Mouse (Mus musculus) midbrain, embryonic 12.5 days (tissue): ENCODE results near the gene Gm11639. TPM values are rescaled to one million over a fixed set of nuclear protein-coding genes. Genes with fewer than 3 reads are reported as not detected.
"Not testable (repeated sequence)": the region's sequence is repeated elsewhere in the genome, so short reads cannot be mapped to it uniquely, and the experiment has no call there.

Experiments used
- ATAC-seq: fragments of 200-750 bp; cut with Nextera tagmentation; 2 replicates; pipeline ENCODE4 v1.8.0; 2017; ENCODE audit warnings: low read depth, moderate TSS enrichment, moderate library complexity; ENCODE audit not compliant: low FRiP score
- H3K27ac ChIP-seq: fragments of 300-500 bp; sonication (generic); replicated peaks from 2 replicates; pipeline ENCODE4 v1.5.1; 2016; ENCODE audit warnings: mild to moderate bottlenecking
- H3K27me3 ChIP-seq: fragments of 300-500 bp; sonication (generic); 2 replicates; pipeline ENCODE4 v1.6.1; 2016; ENCODE audit warnings: mild to moderate bottlenecking
- H3K36me3 ChIP-seq: fragments of 300-500 bp; sonication (generic); 2 replicates; pipeline ENCODE4 v1.6.1; 2016
- H3K4me1 ChIP-seq: fragments of 300-500 bp; sonication (generic); 2 replicates; pipeline ENCODE4 v1.6.1; 2016
- H3K4me2 ChIP-seq: fragments of 300-500 bp; sonication (generic); replicated peaks from 2 replicates; pipeline ENCODE4 v1.6.1; 2016; ENCODE audit warnings: mild to moderate bottlenecking, moderate library complexity
- H3K4me3 ChIP-seq: fragments of 300-500 bp; sonication (generic); 2 replicates; pipeline ENCODE4 v1.5.1; 2016; ENCODE audit warnings: mild to moderate bottlenecking
- H3K9ac ChIP-seq: fragments of 300-500 bp; sonication (generic); replicated peaks from 2 replicates; pipeline ENCODE4 v1.6.1; 2016; ENCODE audit warnings: mild to moderate bottlenecking, moderate library complexity
- H3K9me3 ChIP-seq: fragments of 300-500 bp; sonication (generic); 2 replicates; pipeline ENCODE4 v1.6.1; 2016; ENCODE audit warnings: mild to moderate bottlenecking
- WGBS: fragments of 180-500 bp; shearing (Covaris S2); methylation state at CpG from one replicate; pipeline ENCODE4 v1.1.7; 2016; 5-methylcytosine and 5-hydroxymethylcytosine counted together
- polyA plus RNA-seq: library from polyadenylated mRNA; unstranded; fragments of >200 nt; fragmentation: Nextera tagmentation; extraction: Ambion mirVana; gene quantifications from 2 replicates; pipeline ENCODE4 v1.2.1, GENCODE M21; 2016

Gm11639 gene
- polyA plus RNA-seq, 1 experiment from 2014 or later: not detected

DNA sequence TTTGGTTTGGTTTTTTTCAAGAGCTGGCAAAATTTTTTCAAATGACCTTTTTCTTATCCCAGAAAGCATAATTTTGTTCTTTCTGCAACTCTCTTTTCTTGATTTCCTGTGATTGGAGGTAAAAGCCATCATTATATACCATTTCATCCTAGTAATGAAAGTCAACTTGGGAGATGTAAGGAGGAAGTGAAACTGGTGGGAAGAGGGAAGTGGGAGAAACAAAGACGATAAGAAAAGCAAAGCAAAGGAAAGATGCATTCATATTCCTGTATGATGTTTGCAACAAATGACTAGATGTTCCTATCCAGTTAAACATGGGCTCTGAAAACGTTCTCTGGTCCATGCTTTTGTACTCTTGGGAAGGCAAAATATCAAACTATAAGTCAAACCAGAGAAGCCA lies 323.7 kb downstream of the Gm11639 start:
- no peak for ATAC-seq
- Histone ChIP-seq H3K27me3 (no peaks in the 10 kb centered on the region), H3K4me2 (no peak overlapping the region), H3K36me3 (no peaks in the 10 kb centered on the region), H3K4me1 (no peaks in the 10 kb centered on the region), H3K9ac (no peak overlapping the region), H3K27ac (no peak overlapping the region), H3K4me3 (no peak overlapping the region), H3K9me3 (no peaks in the 10 kb centered on the region)
- 70% methylated on average over 2 of the region's 2 CpGs for WGBS

DNA sequence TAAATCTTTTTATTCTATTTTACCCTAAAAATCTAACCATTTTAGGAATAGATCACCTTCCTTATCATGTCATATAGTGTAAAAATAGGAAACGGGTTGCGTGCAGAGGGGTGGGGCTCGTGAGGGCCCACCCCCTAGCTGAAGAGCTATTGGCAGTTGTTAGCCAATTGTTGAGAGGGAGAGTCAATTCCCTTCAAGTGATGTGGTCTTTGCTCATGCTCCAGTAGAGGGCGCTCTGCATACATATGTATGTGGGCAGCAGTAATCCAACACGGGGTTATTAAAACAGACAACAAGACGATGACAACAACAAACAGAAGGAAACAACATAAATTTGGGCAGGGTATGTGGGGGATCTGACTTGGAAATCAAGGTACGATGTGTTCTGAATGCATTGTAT lies 335.6 kb downstream of the Gm11639 start:
- no peak overlapping the region for H3K27ac ChIP-seq
- no peaks in the 10 kb centered on the region for H3K9me3 ChIP-seq
- no peak overlapping the region for H3K4me3 ChIP-seq
- H3K4me2 ChIP-seq: no peak overlapping the region
- no peaks in the 10 kb centered on the region for H3K27me3 ChIP-seq
- no peak for ATAC-seq
- no peak overlapping the region for H3K9ac ChIP-seq
- 76% methylated on average over 7 of the region's 7 CpGs for WGBS
- H3K36me3 ChIP-seq: no peaks in the 10 kb centered on the region
- H3K4me1 ChIP-seq: no peaks in the 10 kb centered on the region

DNA sequence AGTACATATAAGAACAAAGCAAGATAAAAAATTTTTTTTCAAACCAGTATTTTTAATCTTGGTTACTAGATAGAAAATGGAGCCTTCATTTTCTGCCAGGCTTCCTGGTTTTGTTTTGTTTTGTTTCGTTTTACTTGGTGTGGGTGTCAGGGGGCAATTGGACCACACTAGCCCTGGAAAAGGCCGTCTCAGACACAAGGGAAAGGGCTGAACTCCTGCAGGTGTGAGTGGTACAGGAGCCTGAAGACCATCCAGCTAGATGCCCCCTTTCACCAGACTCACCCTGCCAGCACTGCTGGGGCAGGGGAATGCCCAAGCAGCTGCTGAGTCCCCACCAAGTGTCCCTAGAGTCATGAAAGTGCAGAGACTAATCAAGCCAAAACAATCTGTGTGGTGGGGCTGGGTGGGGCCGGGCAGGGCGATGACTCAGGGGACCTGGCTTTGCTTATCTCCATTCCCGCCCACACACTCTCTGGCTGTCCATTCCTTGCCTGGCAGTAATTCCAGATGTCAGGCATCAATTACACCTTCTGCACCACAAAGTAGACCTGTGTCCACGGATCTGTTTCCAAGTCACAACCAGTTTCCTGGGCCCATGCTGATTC lies 343.3 kb downstream of the Gm11639 start:
- WGBS: 71% methylated on average over 6 of the region's 6 CpGs
- no peak for ATAC-seq
- no peak overlapping the region for H3K9ac ChIP-seq
- no peak overlapping the region for H3K4me3 ChIP-seq
- H3K4me1 ChIP-seq: no peaks in the 10 kb centered on the region
- H3K4me2 ChIP-seq: no peak overlapping the region
- H3K27ac ChIP-seq: no peak overlapping the region
- no peaks in the 10 kb centered on the region for H3K9me3 ChIP-seq
- no peaks in the 10 kb centered on the region for H3K36me3 ChIP-seq
- no peaks in the 10 kb centered on the region for H3K27me3 ChIP-seq

GRCm38 (mm10) chr11:105029525-105029924 lies 344.0 kb downstream of the Gm11639 start:
- H3K27ac ChIP-seq: no peak overlapping the region
- WGBS: 87% methylated on average over 8 of the region's 8 CpGs
- H3K9me3 ChIP-seq: no peaks in the 10 kb centered on the region
- ATAC-seq: no peak
- no peak overlapping the region for H3K4me2 ChIP-seq
- no peak overlapping the region for H3K4me3 ChIP-seq
- no peaks in the 10 kb centered on the region for H3K36me3 ChIP-seq
- H3K9ac ChIP-seq: no peak overlapping the region
- no peaks in the 10 kb centered on the region for H3K4me1 ChIP-seq
- H3K27me3 ChIP-seq: no peaks in the 10 kb centered on the region

DNA sequence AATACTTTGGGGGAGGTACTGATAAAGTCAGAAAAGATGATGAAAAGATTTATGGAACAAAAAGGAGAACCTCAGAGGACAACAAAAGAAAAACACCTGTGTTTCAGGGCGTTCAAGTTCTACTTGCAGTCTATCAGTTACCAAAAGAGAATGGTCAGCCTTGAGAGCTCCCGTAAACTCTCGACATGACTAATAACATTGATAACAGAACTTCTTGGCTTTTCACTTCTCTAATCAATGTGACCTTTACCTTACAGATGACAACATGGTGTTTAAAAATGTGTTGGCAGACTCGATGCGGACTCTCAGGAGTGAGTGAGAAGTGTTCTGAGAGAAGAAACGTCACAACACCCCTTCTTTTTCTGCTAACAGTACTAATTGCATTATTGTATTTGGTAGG lies 344.7 kb downstream of the Gm11639 start:
- Histone ChIP-seq H3K27me3 (no peaks in the 10 kb centered on the region), H3K9me3 (no peaks in the 10 kb centered on the region), H3K9ac (no peak overlapping the region), H3K4me2 (no peak overlapping the region), H3K4me3 (no peak overlapping the region), H3K27ac (no peak overlapping the region), H3K4me1 (no peaks in the 10 kb centered on the region), H3K36me3 (no peaks in the 10 kb centered on the region)
- WGBS: 91% methylated on average over 6 of the region's 6 CpGs
- ATAC-seq: no peak

GRCm38 (mm10) chr11:105031103-105031502 lies 345.6 kb downstream of the Gm11639 start:
- Histone ChIP-seq H3K27ac (no peak overlapping the region), H3K4me1 (no peaks in the 10 kb centered on the region), H3K27me3 (no peaks in the 10 kb centered on the region), H3K9ac (no peak overlapping the region), H3K4me3 (no peak overlapping the region), H3K4me2 (no peak overlapping the region), H3K9me3 (no peaks in the 10 kb centered on the region), H3K36me3 (no peaks in the 10 kb centered on the region)
- WGBS: 56% methylated on average over 2 of the region's 2 CpGs
- ATAC-seq: no peak

DNA sequence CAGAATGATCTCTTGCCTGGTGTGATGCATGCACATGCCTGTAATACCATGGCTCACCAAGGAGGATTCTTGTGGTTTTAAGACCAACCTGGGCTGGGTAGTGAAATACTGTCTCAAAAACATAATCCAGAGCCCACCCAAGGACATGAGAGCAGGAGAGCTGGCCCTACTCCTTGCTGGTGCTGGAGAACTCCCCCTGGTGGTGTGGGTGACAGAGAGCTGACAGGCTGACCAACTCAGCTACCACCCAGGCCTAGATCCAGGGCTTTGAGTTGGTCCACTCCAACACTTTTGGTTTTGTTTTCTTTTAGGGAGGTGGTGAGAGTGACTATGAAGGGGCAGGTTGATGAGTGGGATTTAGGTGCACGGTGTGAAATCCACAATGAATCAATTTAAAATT lies 349.6 kb downstream of the Gm11639 start:
- no peak overlapping the region for H3K4me2 ChIP-seq
- 92% methylated on average over 1 of the region's 1 CpGs for WGBS
- H3K27me3 ChIP-seq: no peaks in the 10 kb centered on the region

DNA sequence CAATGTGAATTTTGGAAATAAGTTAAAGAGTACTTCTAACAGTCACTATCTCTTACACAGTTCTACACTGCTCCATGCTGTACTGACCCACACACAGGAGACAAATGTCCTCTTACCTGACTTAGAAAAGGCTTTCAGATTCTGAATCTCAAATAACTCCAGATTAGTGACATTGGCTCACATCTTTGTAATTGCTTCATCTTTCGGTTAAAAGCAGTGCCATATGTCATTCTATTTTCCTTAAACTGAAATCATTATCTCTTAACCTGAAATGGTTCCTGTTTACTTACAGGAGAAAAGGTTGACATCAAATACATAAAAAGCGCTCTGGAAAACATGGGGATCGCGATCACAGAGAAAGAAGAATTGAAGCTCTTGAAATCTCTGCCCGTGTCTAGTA lies 377.8 kb downstream of the Gm11639 start, which contains the start of gene Efcab3:
Efcab3 (plus strand) TSS at position 301 of the 400 bp plus-strand sequence.
- H3K27me3 ChIP-seq: no peaks in the 10 kb centered on the region
- no peak within 1 kb of the TSS for H3K4me3 ChIP-seq
- H3K9ac ChIP-seq: no peak within 1 kb of the TSS
- ATAC-seq: no peak
- H3K4me2 ChIP-seq: no peak within 1 kb of the TSS
- 92% methylated on average over 5 of the region's 5 CpGs for WGBS
- H3K4me1 ChIP-seq: no peaks in the 10 kb centered on the region
- peaks cover 3% of the 10 kb centered on the region; the same call in 1 of the 2 replicates for H3K9me3 ChIP-seq
- H3K27ac ChIP-seq: no peak within 1 kb of the TSS
- H3K36me3 ChIP-seq: no peaks in the 10 kb centered on the region

More for the DNA sequence above, 349.6 kb downstream of the Gm11639 start:
- no peak overlapping the region for H3K27ac ChIP-seq
- no peaks in the 10 kb centered on the region for H3K9me3 ChIP-seq
- no peaks in the 10 kb centered on the region for H3K4me1 ChIP-seq
- no peak for ATAC-seq
- H3K9ac ChIP-seq: no peak overlapping the region
- H3K4me3 ChIP-seq: no peak overlapping the region
- H3K36me3 ChIP-seq: no peaks in the 10 kb centered on the region

GRCm38 (mm10) chr11:105112448-105112847 lies 426.9 kb downstream of the Gm11639 start:
- not testable (repeated sequence) for ATAC-seq
- WGBS: 79% methylated on average over 22 of the region's 22 CpGs

DNA sequence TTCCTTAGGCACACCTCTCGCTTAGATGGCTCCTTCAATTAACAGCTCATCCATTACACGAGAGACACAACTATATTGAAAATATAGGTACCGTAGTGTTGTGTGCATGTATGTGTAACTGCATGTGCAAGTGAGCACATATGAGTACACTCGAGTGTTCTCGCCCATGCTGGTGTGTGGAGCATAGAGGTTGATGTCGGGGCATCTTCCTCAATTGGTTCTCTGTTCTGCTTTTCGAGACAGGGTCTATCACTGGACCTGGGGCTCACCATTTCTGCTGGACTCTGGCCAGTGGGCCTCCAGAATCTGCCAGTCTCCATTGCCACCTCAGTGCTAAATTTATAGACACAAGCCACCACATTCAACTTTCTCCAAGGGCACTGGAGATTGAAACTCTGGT lies 432.3 kb downstream of the Gm11639 start:
- H3K4me3 ChIP-seq: no peak overlapping the region
- no peak overlapping the region for H3K9ac ChIP-seq
- no peaks in the 10 kb centered on the region for H3K4me1 ChIP-seq
- no peaks in the 10 kb centered on the region for H3K9me3 ChIP-seq
- no peak for ATAC-seq
- no peak overlapping the region for H3K27ac ChIP-seq
- H3K4me2 ChIP-seq: no peak overlapping the region
- no peaks in the 10 kb centered on the region for H3K36me3 ChIP-seq
- WGBS: 87% methylated on average over 7 of the region's 7 CpGs
- H3K27me3 ChIP-seq: no peaks in the 10 kb centered on the region

More at GRCm38 (mm10) chr11:105112448-105112847, 426.9 kb downstream of the Gm11639 start:
- H3K4me3 ChIP-seq, H3K4me2 ChIP-seq, H3K4me1 ChIP-seq, H3K9ac ChIP-seq, H3K27me3 ChIP-seq, H3K36me3 ChIP-seq, H3K9me3 ChIP-seq, H3K27ac ChIP-seq: not testable (repeated sequence)

DNA sequence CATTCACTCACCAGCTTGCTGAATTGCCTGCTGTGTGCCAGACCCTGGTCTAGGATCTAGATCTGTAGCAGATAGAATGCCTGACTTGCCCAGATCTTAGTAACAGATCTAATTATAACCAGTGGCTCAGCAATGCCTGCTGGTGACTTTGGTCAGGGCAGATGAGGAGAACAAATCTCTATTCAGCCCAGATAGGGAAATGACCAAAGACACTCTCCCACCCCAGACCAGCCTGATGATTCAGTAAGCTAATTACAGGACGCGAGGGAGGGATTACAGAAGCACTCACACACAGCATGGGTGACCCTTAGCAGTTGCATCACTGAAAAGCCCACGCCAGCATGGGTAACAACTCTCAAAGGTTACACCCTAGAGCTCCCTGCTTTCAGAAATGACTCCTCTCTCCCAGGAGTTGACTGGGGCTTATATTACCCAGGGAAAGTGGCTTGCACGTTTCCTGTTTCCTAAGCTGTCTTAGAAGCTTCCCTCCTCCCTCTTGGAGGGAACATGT lies 435.1 kb downstream of the Gm11639 start:
- Histone ChIP-seq H3K9me3 (no peaks in the 10 kb centered on the region), H3K27me3 (no peaks in the 10 kb centered on the region), H3K27ac (no peak overlapping the region), H3K4me1 (no peaks in the 10 kb centered on the region), H3K36me3 (no peaks in the 10 kb centered on the region), H3K9ac (no peak overlapping the region), H3K4me3 (no peak overlapping the region), H3K4me2 (no peak overlapping the region)
- WGBS: 24% methylated on average over 4 of the region's 4 CpGs
- ATAC-seq: no peak

DNA sequence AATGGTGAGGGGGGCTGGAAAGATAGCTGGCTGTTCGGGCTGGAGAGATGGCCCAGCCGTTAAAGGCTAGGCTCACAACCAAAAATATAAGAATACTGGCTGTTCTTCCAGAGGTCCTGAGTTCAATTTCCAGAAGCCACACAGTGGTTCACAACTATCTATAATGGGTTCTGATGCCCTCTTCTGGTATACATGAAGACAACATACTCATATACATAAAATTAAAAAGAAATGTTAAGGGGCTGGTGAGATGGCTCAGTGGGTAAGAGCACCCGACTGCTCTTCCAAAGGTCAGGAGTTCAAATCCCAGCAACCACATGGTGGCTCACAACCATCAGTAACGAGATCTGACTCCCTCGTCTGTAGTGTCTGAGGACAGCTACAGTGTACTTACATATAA lies 436.3 kb downstream of the Gm11639 start:
- H3K36me3 ChIP-seq, H3K27me3 ChIP-seq, H3K4me3 ChIP-seq, ATAC-seq, H3K9ac ChIP-seq, H3K4me2 ChIP-seq, H3K27ac ChIP-seq, H3K4me1 ChIP-seq, H3K9me3 ChIP-seq: not testable (repeated sequence)
- WGBS: 80% methylated on average over 5 of the region's 5 CpGs

DNA sequence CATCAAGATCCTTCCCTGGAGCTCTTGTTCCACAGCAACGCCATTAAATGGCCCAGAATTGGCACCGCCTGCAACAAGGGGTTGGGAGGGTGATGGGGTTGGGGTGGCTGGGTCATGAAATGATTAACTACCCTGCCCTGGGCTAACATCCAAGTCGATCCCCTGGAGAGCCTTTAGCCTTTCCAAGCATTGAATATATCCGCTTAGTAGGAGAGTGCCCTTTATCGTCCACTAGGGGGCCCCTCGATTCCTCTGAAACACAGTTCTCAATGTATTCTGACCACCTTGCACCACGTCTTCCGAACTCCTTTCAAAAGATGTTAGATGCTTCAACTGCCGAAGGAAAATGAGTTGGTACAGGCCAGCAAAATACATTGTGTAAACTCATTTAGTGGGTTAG lies 438.5 kb downstream of the Gm11639 start:
- Histone ChIP-seq H3K27ac (no peak overlapping the region), H3K36me3 (peaks cover 3% of the 10 kb centered on the region; the same call in 1 of the 2 replicates), H3K4me1 (peaks cover 10% of the 10 kb centered on the region), H3K27me3 (no peaks in the 10 kb centered on the region), H3K4me2 (no peak overlapping the region), H3K9me3 (no peaks in the 10 kb centered on the region), H3K9ac (no peak overlapping the region), H3K4me3 (no peak overlapping the region)
- no peak for ATAC-seq
- 6% methylated on average over 9 of the region's 9 CpGs for WGBS
